ENCODE assay signal across 10 mouse cellular contexts in the genomic region with DNA sequence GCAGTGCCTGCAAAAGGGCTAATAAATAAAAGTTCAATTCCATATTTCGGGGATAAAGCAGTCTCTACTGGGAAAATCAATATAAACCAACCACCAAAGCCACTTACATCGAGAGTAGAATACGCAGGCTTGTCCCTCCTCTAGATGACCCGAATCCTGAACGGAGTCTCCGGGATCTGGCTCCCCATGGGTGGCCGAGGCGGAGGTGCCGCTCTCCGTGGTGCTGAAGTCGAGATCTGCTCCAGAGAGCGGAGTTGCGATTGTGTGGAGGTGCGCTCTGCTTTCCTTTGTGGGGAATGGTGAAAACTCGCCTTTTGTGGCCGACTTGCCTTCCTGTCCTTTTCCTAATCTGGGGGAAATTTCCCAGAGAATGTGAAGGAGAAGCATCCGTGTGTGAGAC. TPM values are rescaled to one million over a fixed set of nuclear protein-coding genes. Genes with fewer than 3 reads are reported as not detected.
DNase-seq lines count a peak whose midpoint lies in the region; ATAC-seq and TF ChIP-seq lines count a peak whose summit lies in the region.
"Had no signal": no experiment of that assay in that cellular context is flagged by ENCODE, and none has a peak within 500 bp of the region (broad histone marks: within the 10 kb centered on the region; RNA-seq: fewer than 3 reads in every experiment).

No protein-coding gene starts in this region.

- peaks cover 5% of the 10 kb centered on the region; the same call in 1 of the 2 replicates for H3K27me3 ChIP-seq in hindbrain, embryonic 10.5 days (ENCODE audit: insufficient read depth, poor library complexity, severe bottlenecking)
- H3K27me3 ChIP-seq in lung, embryonic 14.5 days (ENCODE audit: insufficient read depth, low read length) = no peaks in the 10 kb centered on the region

- H3K9ac ChIP-seq in lung, embryonic 14.5 days = no peak overlapping the region

- no peak for ATAC-seq in lung, embryonic 14.5 days (ENCODE audit: insufficient read depth)
- ATAC-seq in erythroblast, adult 5-6 weeks (replicated peaks; ENCODE audit: low FRiP score, poor library complexity, severe bottlenecking) = no peak

- no peak overlapping the region for H3K4me2 ChIP-seq in lung, embryonic 14.5 days

- H3K4me1 ChIP-seq in hindbrain, embryonic 10.5 days (replicated peaks) = peaks cover 19% of the 10 kb centered on the region
- H3K4me1 ChIP-seq in lung, embryonic 14.5 days (ENCODE audit: insufficient read depth) = no peaks in the 10 kb centered on the region

- H3K9me3 ChIP-seq in hindbrain, embryonic 10.5 days = no peaks in the 10 kb centered on the region
- H3K9me3 ChIP-seq in lung, embryonic 14.5 days (ENCODE audit: low read depth, low read length) = no peaks in the 10 kb centered on the region

- no peaks in the 10 kb centered on the region for H3K36me3 ChIP-seq in hindbrain, embryonic 10.5 days
- no peaks in the 10 kb centered on the region for H3K36me3 ChIP-seq in lung, embryonic 14.5 days (ENCODE audit: insufficient read depth)

- DNase-seq in kidney, adult 9 months = peak; percentile 35
- no peak for DNase-seq in kidney, adult 11 months
- DNase-seq in adipocyte (ENCODE audit: low spot score) = peak; percentile 2
- peak; percentile 85 for DNase-seq in embryo, embryonic 11 days
- DNase-seq in hindbrain, embryonic 10.5 days (ENCODE audit: low spot score) = peak; percentile 76
- DNase-seq in lung, embryonic 14.5 days = peak; percentile 91
- DNase-seq in ovary, postnatal 36 days (ENCODE audit: low spot score) = peak; percentile 59

- peak overlapping the region; percentile 22; the same call in 1 of the 2 replicates for H3K4me3 ChIP-seq in hindbrain, embryonic 10.5 days
- no peak overlapping the region for H3K4me3 ChIP-seq in lung, embryonic 14.5 days (ENCODE audit: low read depth, low read length)

- H3K27ac ChIP-seq in hindbrain, embryonic 10.5 days = no peak overlapping the region
- no peak overlapping the region for H3K27ac ChIP-seq in lung, embryonic 14.5 days (ENCODE audit: low read depth)

- no peak for TF ChIP-seq CTCF in lung, embryonic 14.5 days (IDR thresholded peaks at IDR 0.05; ENCODE audit: low read depth)

- 3% methylated on average over 17 of the region's 17 CpGs for WGBS in hindbrain, embryonic 10.5 days
- WGBS in lung, embryonic 14.5 days = 3% methylated on average over 17 of the region's 17 CpGs

RNA-seq across cellular contexts. Expression of gene Trpc7, which starts 0.4 kb away (rescaled TPM):
- 0.07 TPM in 1 of 2 replicates, not detected in the other for polyA plus RNA-seq in hindbrain, embryonic 10.5 days (2016; fragmentation: Nextera tagmentation; extraction: Ambion mirVana)
- not detected in 2 replicates for polyA plus RNA-seq in lung, embryonic 14.5 days (2014; fragmentation: Nextera tagmentation; extraction: Ambion mirVana)
- total RNA-seq in erythroblast, adult 5-6 weeks (2015; ENCODE audit: low replicate concordance) = not detected in 2 replicates
- 0.28 TPM in 1 of 2 replicates, not detected in the other for total RNA-seq in erythroblast, adult 5-6 weeks (2017; ENCODE audit: low replicate concordance)
- total RNA-seq: hematopoietic stem cell, adult 5-6 weeks; neutrophil, adult 5-6 weeks had no signal
